Mouse (Mus musculus): ENCODE data around the gene Rhoh.
A peak's percentile ranks its signal among the peaks of the same experiment; 100 is the strongest.

Gene Rhoh

GRCm38 (mm10) chr5:65933258-65933657 is 72.2 kb downstream of the Rhoh start:
- DNase-seq (ENCODE audit: low spot score) = no peak

GRCm38 (mm10) chr5:65933764-65934163 is 72.8 kb downstream of the Rhoh start:
- DNase-seq (ENCODE audit: low spot score) = no peak

- DNase-seq (ENCODE audit: low spot score) = no peak
Observed at GRCm38 (mm10) chr5:65934783-65935182, 73.8 kb downstream of the Rhoh start, which contains the start of gene Chrna9. Chrna9 (plus strand) TSS chr5:65934921.

GRCm38 (mm10) chr5:65937011-65937726 is 76.2 kb downstream of the Rhoh start:
- no peak for DNase-seq (ENCODE audit: low spot score)

GRCm38 (mm10) chr5:65937998-65938715 is 77.1 kb downstream of the Rhoh start:
- DNase-seq (ENCODE audit: low spot score) = peak; percentile 74

- no peak for DNase-seq (ENCODE audit: low spot score)
Observed at GRCm38 (mm10) chr5:65941145-65941544, 80.1 kb downstream of the Rhoh start.
